Mouse (Mus musculus): Measurements from ENCODE around the gene Lrrc75a. TPM values are rescaled to one million over a fixed set of nuclear protein-coding genes. Genes with fewer than 3 reads are reported as not detected.

Gene Lrrc75a
- polyA plus RNA-seq, 1 experiment from 2014 or later, result 13.6 TPM

DNA sequence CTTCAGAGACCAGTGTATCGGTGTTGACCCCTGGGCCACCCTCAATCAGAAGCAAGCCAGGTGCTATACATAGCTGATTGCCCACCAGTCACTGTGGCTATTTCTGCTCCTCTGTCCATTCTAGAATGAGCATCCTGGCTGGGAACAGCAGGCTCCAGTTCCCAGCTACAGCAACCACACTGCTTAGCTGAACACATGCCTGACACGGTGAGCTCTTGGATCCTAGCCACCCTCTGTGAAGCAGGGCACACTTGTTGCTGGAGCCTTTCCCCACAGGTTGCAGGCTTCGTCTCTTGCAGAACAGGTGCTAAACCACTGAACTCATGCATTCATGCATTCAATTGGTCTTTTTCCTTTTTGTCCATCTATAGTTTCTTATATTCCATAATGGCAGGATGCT, 7.9 kb downstream of the Lrrc75a start:
- no peak overlapping the region for H3K9ac ChIP-seq (ENCODE audit: low read length)
- ATAC-seq (ENCODE audit: insufficient read depth, low FRiP score, low TSS enrichment) (no peak), DNase-seq (ENCODE audit: low spot score) (no peak)
- H3K36me3 ChIP-seq (ENCODE audit: control insufficient read depth, insufficient read depth, low read length), result no peaks in the 10 kb centered on the region; the same call in 1 of the 2 replicates
- H3K27me3 ChIP-seq (ENCODE audit: control insufficient read depth, insufficient read depth, low read length), result no peaks in the 10 kb centered on the region
- no peak overlapping the region for H3K4me3 ChIP-seq (ENCODE audit: low read depth, low read length)
- H3K4me1 ChIP-seq (ENCODE audit: control insufficient read depth, insufficient read depth, low read length), result no peaks in the 10 kb centered on the region
- WGBS, result 84% methylated on average over 3 of the region's 3 CpGs
- no peak overlapping the region for H3K27ac ChIP-seq (ENCODE audit: low read depth, low read length)
- no peaks in the 10 kb centered on the region for H3K9me3 ChIP-seq (ENCODE audit: control insufficient read depth, low read length)
- H3K4me2 ChIP-seq (ENCODE audit: low read depth), result no peak overlapping the region

DNA sequence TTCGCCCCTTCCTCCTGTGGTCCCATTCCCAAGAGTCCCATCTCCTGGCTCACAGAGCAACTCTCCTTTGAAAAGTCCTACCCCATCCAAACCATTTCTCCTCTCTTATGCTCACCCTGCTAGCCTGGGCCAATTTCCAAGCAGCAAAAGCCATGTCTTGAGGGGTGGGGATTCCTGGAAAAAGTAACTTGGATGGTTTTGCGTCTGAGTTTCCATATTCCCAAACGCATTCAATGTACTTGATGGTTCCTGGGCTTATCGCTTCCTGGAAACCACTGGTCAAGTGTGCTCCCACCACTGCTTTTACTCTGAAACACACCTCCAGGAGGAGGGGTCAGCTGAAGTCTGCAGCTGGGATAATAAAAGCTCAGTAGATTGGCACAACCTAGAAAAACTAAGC, 9.9 kb downstream of the Lrrc75a start:
- ATAC-seq (ENCODE audit: insufficient read depth, low FRiP score, low TSS enrichment) (no peak), DNase-seq (ENCODE audit: low spot score) (no peak)
- no peak overlapping the region for H3K27ac ChIP-seq (ENCODE audit: low read depth, low read length)
- WGBS, result 93% methylated on average over 4 of the region's 4 CpGs
- no peaks in the 10 kb centered on the region; the same call in 1 of the 2 replicates for H3K36me3 ChIP-seq (ENCODE audit: control insufficient read depth, insufficient read depth, low read length)
- no peak overlapping the region for H3K4me2 ChIP-seq (ENCODE audit: low read depth)
- H3K27me3 ChIP-seq (ENCODE audit: control insufficient read depth, insufficient read depth, low read length), result no peaks in the 10 kb centered on the region
- no peaks in the 10 kb centered on the region for H3K4me1 ChIP-seq (ENCODE audit: control insufficient read depth, insufficient read depth, low read length)
- no peaks in the 10 kb centered on the region for H3K9me3 ChIP-seq (ENCODE audit: control insufficient read depth, low read length)
- H3K4me3 ChIP-seq (ENCODE audit: low read depth, low read length), result no peak overlapping the region
- no peak overlapping the region for H3K9ac ChIP-seq (ENCODE audit: low read length)

- Histone ChIP-seq H3K4me2 (ENCODE audit: low read depth) (no peak overlapping the region), H3K9ac (ENCODE audit: low read length) (no peak overlapping the region), H3K4me3 (ENCODE audit: low read depth, low read length) (no peak overlapping the region), H3K27ac (ENCODE audit: low read depth, low read length) (no peak overlapping the region), H3K9me3 (ENCODE audit: control insufficient read depth, low read length) (no peaks in the 10 kb centered on the region), H3K36me3 (ENCODE audit: control insufficient read depth, insufficient read depth, low read length) (no peaks in the 10 kb centered on the region; the same call in 1 of the 2 replicates), H3K4me1 (ENCODE audit: control insufficient read depth, insufficient read depth, low read length) (no peaks in the 10 kb centered on the region), H3K27me3 (ENCODE audit: control insufficient read depth, insufficient read depth, low read length) (no peaks in the 10 kb centered on the region)
- DNase-seq (ENCODE audit: low spot score) (no peak), ATAC-seq (ENCODE audit: insufficient read depth, low FRiP score, low TSS enrichment) (no peak)
- 92% methylated on average over 6 of the region's 6 CpGs for WGBS
These were observed 10.5 kb downstream of the Lrrc75a start for GRCm38 (mm10) chr11:62637806-62638205.

- Histone ChIP-seq H3K36me3 (ENCODE audit: control insufficient read depth, insufficient read depth, low read length) (no peaks in the 10 kb centered on the region; the same call in 1 of the 2 replicates), H3K9ac (ENCODE audit: low read length) (no peak overlapping the region), H3K4me3 (ENCODE audit: low read depth, low read length) (no peak overlapping the region), H3K4me2 (ENCODE audit: low read depth) (no peak overlapping the region), H3K9me3 (ENCODE audit: control insufficient read depth, low read length) (no peaks in the 10 kb centered on the region), H3K27me3 (ENCODE audit: control insufficient read depth, insufficient read depth, low read length) (no peaks in the 10 kb centered on the region), H3K27ac (ENCODE audit: low read depth, low read length) (no peak overlapping the region), H3K4me1 (ENCODE audit: control insufficient read depth, insufficient read depth, low read length) (no peaks in the 10 kb centered on the region)
- 83% methylated on average over 5 of the region's 5 CpGs for WGBS
- ATAC-seq (ENCODE audit: insufficient read depth, low FRiP score, low TSS enrichment), result no peak
- no peak for DNase-seq (ENCODE audit: low spot score)
These were observed 10.9 kb downstream of the Lrrc75a start for GRCm38 (mm10) chr11:62637401-62637800.

DNA sequence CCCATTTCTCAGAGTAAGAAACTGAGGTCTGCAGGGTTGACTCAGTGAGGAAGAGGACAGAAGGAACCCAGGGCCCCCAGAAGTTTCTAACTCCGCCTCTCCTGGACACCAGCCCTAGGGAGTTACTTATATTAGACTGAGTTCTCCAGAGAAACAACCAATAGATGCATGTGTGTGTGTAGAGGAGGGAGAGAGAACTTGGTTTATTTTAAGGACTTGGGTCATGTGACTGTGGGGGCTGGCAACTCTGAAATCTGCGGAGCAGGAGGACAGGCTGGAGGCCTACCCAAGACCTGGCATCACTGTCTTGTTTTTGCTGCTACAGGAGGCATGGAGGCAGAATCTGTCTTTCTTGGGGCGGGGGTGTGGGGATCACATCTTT, 11.5 kb downstream of the Lrrc75a start:
- no peaks in the 10 kb centered on the region; the same call in 1 of the 2 replicates for H3K36me3 ChIP-seq (ENCODE audit: control insufficient read depth, insufficient read depth, low read length)
- no peak for ATAC-seq (ENCODE audit: insufficient read depth, low FRiP score, low TSS enrichment)
- H3K9me3 ChIP-seq (ENCODE audit: control insufficient read depth, low read length), result no peaks in the 10 kb centered on the region
- WGBS, result 95% methylated on average over 3 of the region's 3 CpGs
- no peak overlapping the region for H3K9ac ChIP-seq (ENCODE audit: low read length)
- H3K4me3 ChIP-seq (ENCODE audit: low read depth, low read length), result no peak overlapping the region
- H3K4me2 ChIP-seq (ENCODE audit: low read depth), result no peak overlapping the region
- H3K4me1 ChIP-seq (ENCODE audit: control insufficient read depth, insufficient read depth, low read length), result no peaks in the 10 kb centered on the region
- DNase-seq (ENCODE audit: low spot score), result no peak
- H3K27me3 ChIP-seq (ENCODE audit: control insufficient read depth, insufficient read depth, low read length), result no peaks in the 10 kb centered on the region
- no peak overlapping the region for H3K27ac ChIP-seq (ENCODE audit: low read depth, low read length)

DNA sequence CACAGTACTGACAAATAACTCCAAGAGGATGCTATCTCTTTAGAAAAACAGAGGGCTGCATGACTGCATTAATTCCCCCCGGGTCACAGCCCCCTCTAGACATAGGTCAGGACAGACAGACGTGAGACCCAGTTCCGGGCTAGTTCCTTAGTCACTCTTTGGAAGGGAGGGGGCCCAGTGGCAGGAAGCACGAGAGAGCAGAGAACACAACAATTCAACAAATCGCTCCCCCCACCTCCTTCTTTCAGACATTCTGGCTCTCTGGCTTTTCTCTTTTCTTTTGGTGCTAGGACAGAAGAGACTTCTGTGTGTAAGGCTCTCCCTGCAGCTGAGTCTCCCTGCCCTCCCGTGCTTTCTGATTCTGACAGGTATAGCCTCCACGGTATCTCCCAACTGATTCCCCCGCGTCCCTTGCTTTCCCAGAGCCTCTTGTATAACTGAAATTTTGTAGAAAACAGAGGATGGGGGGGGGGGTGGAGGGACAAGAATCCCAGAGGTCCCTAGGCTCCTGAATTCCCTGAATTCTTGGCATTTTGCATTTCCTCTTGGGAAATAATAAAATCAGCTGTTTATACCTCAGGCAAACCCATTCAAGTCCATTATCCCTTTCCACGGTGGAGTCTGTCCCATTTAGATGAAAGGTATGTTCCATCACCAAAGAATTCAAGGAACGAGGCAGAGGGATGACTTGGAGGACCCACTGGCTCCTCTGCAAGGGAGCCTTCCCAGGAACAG, 12.1 kb downstream of the Lrrc75a start:
- no peak for ATAC-seq (ENCODE audit: insufficient read depth, low FRiP score, low TSS enrichment)
- no peak for DNase-seq (ENCODE audit: low spot score)
- 77% methylated on average over 11 of the region's 11 CpGs for WGBS
- H3K9me3 ChIP-seq (ENCODE audit: control insufficient read depth, low read length), result no peaks in the 10 kb centered on the region
- H3K4me2 ChIP-seq (ENCODE audit: low read depth), result no peak overlapping the region
- H3K36me3 ChIP-seq (ENCODE audit: control insufficient read depth, insufficient read depth, low read length), result no peaks in the 10 kb centered on the region; the same call in 1 of the 2 replicates
- no peak overlapping the region for H3K4me3 ChIP-seq (ENCODE audit: low read depth, low read length)
- no peak overlapping the region for H3K9ac ChIP-seq (ENCODE audit: low read length)
- 0 out of 2 replicates have a peak, but pooled peaks cover 4% of the 10 kb centered on the region for H3K4me1 ChIP-seq (ENCODE audit: control insufficient read depth, insufficient read depth, low read length)
- H3K27me3 ChIP-seq (ENCODE audit: control insufficient read depth, insufficient read depth, low read length), result no peaks in the 10 kb centered on the region
- no peak overlapping the region for H3K27ac ChIP-seq (ENCODE audit: low read depth, low read length)

GRCm38 (mm10) chr11:62635406-62635805, 12.9 kb downstream of the Lrrc75a start:
- 86% methylated on average over 3 of the region's 3 CpGs for WGBS
- DNase-seq (ENCODE audit: low spot score) (no peak), ATAC-seq (ENCODE audit: insufficient read depth, low FRiP score, low TSS enrichment) (no peak)
- Histone ChIP-seq H3K4me3 (ENCODE audit: low read depth, low read length) (no peak overlapping the region), H3K27ac (ENCODE audit: low read depth, low read length) (no peak overlapping the region), H3K27me3 (ENCODE audit: control insufficient read depth, insufficient read depth, low read length) (no peaks in the 10 kb centered on the region), H3K36me3 (ENCODE audit: control insufficient read depth, insufficient read depth, low read length) (no peaks in the 10 kb centered on the region; the same call in 1 of the 2 replicates), H3K9ac (ENCODE audit: low read length) (no peak overlapping the region), H3K4me2 (ENCODE audit: low read depth) (no peak overlapping the region), H3K9me3 (ENCODE audit: control insufficient read depth, low read length) (no peaks in the 10 kb centered on the region), H3K4me1 (ENCODE audit: control insufficient read depth, insufficient read depth, low read length) (peaks cover 10% of the 10 kb centered on the region)

- 34% methylated on average over 4 of the region's 4 CpGs for WGBS
- ATAC-seq (ENCODE audit: insufficient read depth, low FRiP score, low TSS enrichment) (no peak), DNase-seq (ENCODE audit: low spot score) (no peak)
- H3K27me3 ChIP-seq (ENCODE audit: control insufficient read depth, insufficient read depth, low read length), result no peaks in the 10 kb centered on the region
- H3K27ac ChIP-seq (ENCODE audit: low read depth, low read length), result peak overlapping the region; percentile 87; the same call in 1 of the 2 replicates
- peaks cover 28% of the 10 kb centered on the region for H3K4me1 ChIP-seq (ENCODE audit: control insufficient read depth, insufficient read depth, low read length)
- H3K36me3 ChIP-seq (ENCODE audit: control insufficient read depth, insufficient read depth, low read length), result no peaks in the 10 kb centered on the region
- H3K4me2 ChIP-seq (ENCODE audit: low read depth), result no peak overlapping the region
- no peak overlapping the region for H3K9ac ChIP-seq (ENCODE audit: low read length)
- no peaks in the 10 kb centered on the region for H3K9me3 ChIP-seq (ENCODE audit: control insufficient read depth, low read length)
- no peak overlapping the region for H3K4me3 ChIP-seq (ENCODE audit: low read depth, low read length)
These were observed 17.2 kb downstream of the Lrrc75a start for GRCm38 (mm10) chr11:62631138-62631537.

GRCm38 (mm10) chr11:62630225-62630821, 18.0 kb downstream of the Lrrc75a start:
- peak; percentile 46 for DNase-seq (ENCODE audit: low spot score)

More at GRCm38 (mm10) chr11:62630225-62630821, 18.0 kb downstream of the Lrrc75a start:
- Histone ChIP-seq H3K27ac (ENCODE audit: low read depth, low read length) (peak overlapping the region; percentile 87), H3K9me3 (ENCODE audit: control insufficient read depth, low read length) (no peaks in the 10 kb centered on the region), H3K4me3 (ENCODE audit: low read depth, low read length) (no peak overlapping the region), H3K27me3 (ENCODE audit: control insufficient read depth, insufficient read depth, low read length) (no peaks in the 10 kb centered on the region), H3K9ac (ENCODE audit: low read length) (peak overlapping the region; percentile 33), H3K36me3 (ENCODE audit: control insufficient read depth, insufficient read depth, low read length) (no peaks in the 10 kb centered on the region), H3K4me1 (ENCODE audit: control insufficient read depth, insufficient read depth, low read length) (peaks cover 28% of the 10 kb centered on the region), H3K4me2 (ENCODE audit: low read depth) (peak overlapping the region; percentile 33)
- WGBS, result 2% methylated on average over 11 of the region's 11 CpGs
- no peak; the same call in 1 of the 2 replicates for ATAC-seq (ENCODE audit: insufficient read depth, low FRiP score, low TSS enrichment)
